Mouse (Mus musculus) gastrocnemius, postnatal 10 days (tissue): ENCODE data around the gene Supt4a. TPM values are rescaled to one million over a fixed set of nuclear protein-coding genes. Genes with fewer than 3 reads are reported as not detected.

Experiments used
- DNase-seq: peaks from one replicate; pipeline ENCODE4 v3.0.0; 2021; ENCODE audit warnings: mixed read lengths
- long read RNA-seq, 2 experiments: library from polyadenylated mRNA; stranded (forward); transcript quantifications; one replicate each; pipeline ENCODE4 v2.0.0; 2021
- total RNA-seq, 2 experiments: library from RNA; stranded (reverse); gene quantifications; 2 replicates each; pipeline ENCODE4 v1.2.3; 2021

Gene Supt4a
- 10 to 100 TPM; 38.6 to 42.6 TPM for total RNA-seq
- long read RNA-seq, experiment 1, transcript Supt4a-201 (5 exons, 706 nt): major isoform, 10 of 13 reads
- long read RNA-seq, experiment 1, partial matches to known transcripts: 2 of 13 reads
- long read RNA-seq, experiment 1, other reads (novel, unspliced or antisense): 0 of 13 reads
- long read RNA-seq, experiment 2, transcript Supt4a-201 (5 exons, 706 nt): major isoform, 16 of 19 reads
- long read RNA-seq, experiment 2, partial matches to known transcripts: 0 of 19 reads
- long read RNA-seq, experiment 2, other reads (novel, unspliced or antisense): 2 of 19 reads

GRCm38 (mm10) chr11:87737175-87737740, at the start of gene Supt4a:
Gene Supt4a, plus strand, starts transcription at chr11:87737552.
- peak; percentile 98 for DNase-seq

GRCm38 (mm10) chr11:87688478-87689203, 48.7 kb upstream of the Supt4a start:
- no peak for DNase-seq

DNA sequence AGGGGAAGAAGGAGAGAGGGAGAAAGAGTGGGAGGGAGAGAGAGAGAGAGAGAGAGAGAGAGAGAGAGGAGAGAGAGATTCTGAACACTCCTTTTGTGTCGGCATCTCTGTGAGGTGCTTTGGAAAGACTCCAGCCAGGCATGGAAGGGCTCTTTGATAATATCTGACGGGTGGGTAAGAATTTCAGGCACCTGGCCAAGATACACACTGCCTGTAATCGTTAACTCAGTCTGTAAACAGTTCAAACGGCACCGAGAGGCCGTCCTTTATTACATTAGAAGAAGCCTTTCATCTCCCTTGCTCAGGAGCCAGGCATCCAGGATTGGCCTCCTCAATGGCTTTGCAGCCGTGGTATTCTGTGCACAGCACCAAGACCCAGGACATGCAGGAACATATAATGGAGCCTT, 47.9 kb upstream of the Supt4a start:
- no peak for DNase-seq

- no peak for DNase-seq
Measured at GRCm38 (mm10) chr11:87690054-87690740, 47.2 kb upstream of the Supt4a start.

- no peak for DNase-seq
Measured at GRCm38 (mm10) chr11:87697131-87697682, 40.1 kb upstream of the Supt4a start.

DNA sequence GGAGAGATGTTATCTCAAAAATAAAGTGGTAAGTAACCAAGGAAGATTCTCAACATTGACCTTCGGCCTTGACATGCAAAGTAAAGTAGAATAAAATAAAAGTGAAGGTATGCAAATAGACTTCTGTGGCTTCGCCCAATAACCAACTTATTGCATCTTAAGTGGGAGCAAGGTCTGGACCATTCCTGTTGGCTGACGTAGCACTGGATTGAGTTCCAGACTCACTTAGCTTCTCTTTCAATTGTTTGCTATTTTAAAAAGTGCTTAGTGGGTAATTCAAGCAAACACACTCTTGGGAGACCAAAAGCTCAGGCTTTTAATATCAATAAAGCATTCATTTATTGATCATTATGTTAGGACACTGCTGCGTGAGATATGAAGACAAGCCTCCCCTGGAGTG, 39.2 kb upstream of the Supt4a start:
- no peak for DNase-seq

- no peak for DNase-seq
Measured at GRCm38 (mm10) chr11:87701108-87701507, 36.2 kb upstream of the Supt4a start.

GRCm38 (mm10) chr11:87701877-87702620, 35.3 kb upstream of the Supt4a start:
- no peak for DNase-seq

DNA sequence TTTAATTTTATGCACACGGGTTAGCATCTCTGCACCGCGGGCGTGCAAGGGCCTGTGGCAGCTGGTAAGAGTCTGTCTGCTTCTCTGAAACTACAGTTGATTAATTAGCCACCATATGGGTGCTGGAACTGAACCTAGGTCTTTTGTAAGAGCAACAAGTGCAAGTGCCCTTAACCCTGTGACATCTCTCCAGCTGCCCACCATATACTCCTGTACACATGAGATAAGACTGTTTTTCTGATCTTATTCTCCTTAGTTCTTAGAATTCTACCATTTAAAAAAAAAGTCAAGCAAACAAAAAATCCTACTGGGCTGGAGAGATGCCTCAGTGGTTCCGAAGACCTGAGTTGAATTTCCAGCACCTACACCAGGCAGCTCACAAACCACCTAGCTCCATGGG, 33.7 kb upstream of the Supt4a start:
- no peak for DNase-seq

DNA sequence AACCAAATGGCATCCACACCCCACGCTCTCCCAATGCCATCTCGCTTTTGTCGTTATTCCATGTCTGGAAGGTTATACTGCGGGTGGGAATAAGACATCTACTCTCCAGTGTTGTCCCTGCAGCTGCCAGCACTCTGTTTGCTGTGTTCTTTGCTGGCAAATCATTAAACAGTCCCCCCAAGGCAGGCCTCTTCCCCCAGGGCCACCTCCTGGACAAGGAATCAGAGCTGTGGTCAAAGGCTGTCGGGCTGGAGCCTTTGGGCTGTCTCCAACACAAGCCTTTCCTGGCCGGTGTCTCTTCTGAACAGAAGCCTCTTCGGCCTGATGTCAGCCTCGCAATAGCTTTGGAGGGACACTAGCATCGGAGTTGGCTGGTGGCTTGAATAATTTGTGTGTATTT, 33.1 kb upstream of the Supt4a start:
- no peak for DNase-seq

- no peak for DNase-seq
Measured at GRCm38 (mm10) chr11:87707570-87707969, 29.8 kb upstream of the Supt4a start.

DNA sequence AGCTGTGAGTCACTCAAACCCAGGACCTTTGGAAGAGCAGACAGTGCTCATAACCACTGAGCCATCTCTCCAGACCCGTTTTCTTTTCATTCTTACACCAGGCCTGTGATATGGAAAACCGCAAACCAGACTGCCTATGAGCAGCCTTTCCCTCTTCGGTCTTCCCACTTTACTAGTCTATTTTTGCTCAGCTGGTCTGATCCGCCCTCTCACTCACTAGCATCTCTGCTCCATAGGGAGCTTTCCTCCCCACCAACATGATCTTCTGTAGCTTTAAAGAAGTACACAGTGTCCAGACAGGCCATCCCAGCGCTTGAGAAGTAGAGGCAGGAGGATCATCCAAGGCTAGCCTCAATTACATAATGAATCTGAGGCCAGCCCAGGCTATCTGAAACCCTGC, 28.4 kb upstream of the Supt4a start:
- no peak for DNase-seq

GRCm38 (mm10) chr11:87709513-87710261, 27.7 kb upstream of the Supt4a start:
- no peak for DNase-seq

- DNase-seq: no peak
Measured at GRCm38 (mm10) chr11:87710262-87710615, 27.1 kb upstream of the Supt4a start.

DNA sequence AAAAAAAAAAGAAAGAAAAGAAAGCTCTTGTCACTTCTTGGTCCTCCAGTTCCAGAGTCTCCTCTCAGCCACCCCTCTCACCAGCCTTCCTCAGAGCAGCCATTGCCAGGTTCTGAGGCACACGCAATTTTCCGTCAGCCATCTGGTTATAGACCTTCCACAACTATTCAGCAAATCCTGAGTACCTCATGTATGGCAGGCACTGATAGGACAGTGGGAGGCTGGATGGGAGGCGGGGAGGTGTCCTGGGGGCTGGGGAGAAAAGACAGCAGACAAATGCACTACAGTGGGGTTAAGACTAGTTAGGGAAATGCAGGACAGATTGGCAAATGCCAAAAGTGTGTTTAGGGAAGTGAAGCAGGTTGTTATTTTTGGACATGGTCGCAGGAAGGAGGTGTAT, 25.2 kb upstream of the Supt4a start:
- DNase-seq: no peak

- no peak for DNase-seq
Measured at GRCm38 (mm10) chr11:87715999-87716398, 21.4 kb upstream of the Supt4a start.

GRCm38 (mm10) chr11:87719526-87719925, 17.8 kb upstream of the Supt4a start:
- no peak for DNase-seq

GRCm38 (mm10) chr11:87720324-87720723, 17.0 kb upstream of the Supt4a start:
- DNase-seq: no peak

DNA sequence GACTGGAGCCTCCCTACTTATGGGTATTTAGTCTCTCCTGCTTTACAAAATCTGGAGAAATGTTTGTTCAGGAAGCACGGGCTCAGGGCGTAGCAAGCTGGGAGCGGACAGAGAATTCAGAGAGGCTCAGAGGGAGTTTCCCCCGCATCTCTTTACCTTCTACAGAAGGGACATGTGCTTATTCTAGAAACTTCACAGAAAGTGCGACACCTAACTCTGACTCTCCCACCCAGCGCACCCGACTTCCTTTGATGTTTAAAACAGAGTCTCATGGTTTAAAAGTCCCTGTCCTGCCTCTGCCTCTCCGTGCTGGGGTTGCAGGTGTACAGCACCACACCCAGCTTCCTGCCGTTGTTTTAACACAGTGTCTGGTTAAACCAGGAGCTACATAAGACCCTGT, 16.5 kb upstream of the Supt4a start:
- no peak for DNase-seq

- no peak for DNase-seq
Measured at GRCm38 (mm10) chr11:87722168-87722567, 15.2 kb upstream of the Supt4a start.

DNA sequence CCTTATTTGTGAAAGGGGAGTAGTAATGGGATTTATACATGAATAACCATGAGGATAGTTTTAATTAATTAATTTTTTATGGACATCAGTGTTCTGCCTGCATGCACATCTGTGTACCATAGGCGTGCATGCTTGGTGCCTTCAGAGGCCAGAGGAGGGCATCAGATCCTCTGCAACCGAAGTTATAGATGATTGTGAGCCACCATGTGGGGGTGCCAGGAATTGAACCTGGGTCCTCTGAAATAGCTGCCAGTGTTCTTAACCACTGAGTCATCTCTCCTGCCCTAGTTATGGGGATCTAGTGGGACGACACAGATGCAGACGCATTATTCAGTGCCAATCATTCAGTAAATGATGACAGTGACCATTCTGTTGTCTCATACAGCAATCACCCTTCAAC, 14.5 kb upstream of the Supt4a start:
- DNase-seq: no peak
